Mouse (Mus musculus) liver, postnatal 0 days (tissue): Measurements from ENCODE around the gene Zbtb41. TPM values are rescaled to one million over a fixed set of nuclear protein-coding genes. Genes with fewer than 3 reads are reported as not detected.

Experiments used
- ATAC-seq: fragments of 200-750 bp; cut with Nextera tagmentation; 2 replicates; pipeline ENCODE4 v1.8.0; 2017; ENCODE audit warnings: mild to moderate bottlenecking, moderate library complexity
- DNase-seq: peaks from one replicate; pipeline ENCODE4 v3.0.0-alpha.2; 2016
- H3K27ac ChIP-seq: fragments of 300-500 bp; sonication (generic); 2 replicates; pipeline ENCODE4 v1.5.1; 2014; ENCODE audit warnings: antibody characterized with exemption, moderate library complexity, mild to moderate bottlenecking, low read depth
- H3K27me3 ChIP-seq: fragments of 300-500 bp; sonication (generic); 2 replicates; pipeline ENCODE4 v1.6.1; 2014; ENCODE audit warnings: low read length, control low read depth, mixed read lengths; ENCODE audit not compliant: insufficient read depth
- H3K36me3 ChIP-seq: fragments of 300-500 bp; sonication (generic); replicated peaks from 2 replicates; pipeline ENCODE4 v1.6.1; 2014; ENCODE audit warnings: mild to moderate bottlenecking, control low read depth, low read length, moderate library complexity, mixed read lengths; ENCODE audit not compliant: insufficient read depth
- H3K4me1 ChIP-seq: fragments of 300-500 bp; sonication (generic); 2 replicates; pipeline ENCODE4 v1.6.1; 2014; ENCODE audit warnings: antibody characterized with exemption, mild to moderate bottlenecking, control low read depth; ENCODE audit not compliant: insufficient read depth
- H3K4me2 ChIP-seq: fragments of 300-500 bp; sonication (generic); 2 replicates; pipeline ENCODE4 v1.6.1; 2014; ENCODE audit warnings: low read depth, mild to moderate bottlenecking, low read length, moderate library complexity, mixed read lengths
- H3K4me3 ChIP-seq: fragments of 300-500 bp; sonication (generic); 2 replicates; pipeline ENCODE4 v1.5.1; 2014; ENCODE audit warnings: low read depth, low read length
- H3K9ac ChIP-seq: fragments of 300-500 bp; sonication (generic); replicated peaks from 2 replicates; pipeline ENCODE4 v1.6.1; 2014; ENCODE audit warnings: mild to moderate bottlenecking, moderate library complexity
- H3K9me3 ChIP-seq: fragments of 300-500 bp; sonication (generic); 2 replicates; pipeline ENCODE4 v1.6.1; 2016; ENCODE audit warnings: mild to moderate bottlenecking, control low read depth, low read length, mixed read lengths
- CTCF ChIP-seq: sonication (generic); IDR thresholded peaks from 2 replicates; pipeline ENCODE4 v1.5.1; 2016; ENCODE audit warnings: antibody characterized with exemption, low read depth
- EP300 ChIP-seq: IDR thresholded peaks from 2 replicates; pipeline ENCODE4 v1.6.1; 2016; ENCODE audit warnings: antibody characterized with exemption, low read depth, mild to moderate bottlenecking
- WGBS: fragments of 180-500 bp; shearing (Covaris S2); extraction: QIAGEN DNeasy Blood & Tissue Kit; methylation state at CpG from one replicate; pipeline ENCODE4 v1.1.7; 2014; ENCODE audit not compliant: insufficient replicate concordance; 5-methylcytosine and 5-hydroxymethylcytosine counted together
- polyA plus RNA-seq: library from polyadenylated mRNA; unstranded; fragments of >200 nt; fragmentation: Nextera tagmentation; extraction: Ambion mirVana; gene quantifications from 2 replicates; pipeline ENCODE4 v1.2.1, GENCODE M21; 2015

The Zbtb41 gene
- polyA plus RNA-seq, result 1.5 and 1.6 TPM in 2 replicates

GRCm38 (mm10) chr1:139421875-139422791, at the start of gene Zbtb41:
Zbtb41 (plus strand) TSS chr1:139422288.
- H3K27ac ChIP-seq, result peak within 1 kb of the TSS; percentile 89
- peaks cover 33% of the 10 kb centered on the region for H3K4me1 ChIP-seq
- H3K9me3 ChIP-seq, result no peaks in the 10 kb centered on the region
- peak within 1 kb of the TSS; percentile 94 for H3K4me2 ChIP-seq
- ATAC-seq (peak; percentile 96), DNase-seq (peak; percentile 90)
- peak within 1 kb of the TSS; percentile 96 for H3K9ac ChIP-seq
- peaks cover 2% of the 10 kb centered on the region; the same call in 1 of the 2 replicates for H3K36me3 ChIP-seq
- under 1% methylated on average over 63 of the region's 88 CpGs for WGBS
- no peaks in the 10 kb centered on the region for H3K27me3 ChIP-seq
- no peak for TF ChIP-seq EP300
- TF ChIP-seq CTCF, result peak; percentile 80
- peak within 1 kb of the TSS; percentile 90 for H3K4me3 ChIP-seq

GRCm38 (mm10) chr1:139375900-139376299, 46.2 kb upstream of the Zbtb41 start:
- 55% methylated on average over 6 of the region's 6 CpGs for WGBS
- Histone ChIP-seq H3K27ac (no peak overlapping the region), H3K27me3 (no peaks in the 10 kb centered on the region), H3K4me1 (no peaks in the 10 kb centered on the region), H3K9ac (no peak overlapping the region), H3K4me2 (no peak overlapping the region), H3K9me3 (no peaks in the 10 kb centered on the region), H3K36me3 (no peaks in the 10 kb centered on the region), H3K4me3 (no peak overlapping the region)
- no peak for ATAC-seq
- TF ChIP-seq CTCF (no peak), EP300 (no peak)
- DNase-seq, result no peak

- 13% methylated on average over 5 of the region's 5 CpGs for WGBS
- TF ChIP-seq CTCF, result no peak
- Histone ChIP-seq H3K36me3 (no peaks in the 10 kb centered on the region), H3K9me3 (no peaks in the 10 kb centered on the region), H3K4me2 (no peak within 1 kb of the TSS), H3K9ac (no peak within 1 kb of the TSS), H3K4me3 (no peak within 1 kb of the TSS), H3K4me1 (no peaks in the 10 kb centered on the region), H3K27ac (no peak within 1 kb of the TSS), H3K27me3 (no peaks in the 10 kb centered on the region)
- DNase-seq, result no peak
- ATAC-seq, result no peak
These were observed 45.3 kb upstream of the Zbtb41 start, which contains the start of gene Crb1 for GRCm38 (mm10) chr1:139376638-139377286. Crb1 (minus strand) TSS chr1:139377100.

GRCm38 (mm10) chr1:139378861-139379620, 43.0 kb upstream of the Zbtb41 start:
- no peaks in the 10 kb centered on the region for H3K36me3 ChIP-seq
- H3K27ac ChIP-seq, result no peak overlapping the region
- H3K27me3 ChIP-seq, result no peaks in the 10 kb centered on the region
- no peak overlapping the region for H3K4me2 ChIP-seq
- H3K4me3 ChIP-seq, result no peak overlapping the region
- DNase-seq, result no peak
- H3K4me1 ChIP-seq, result no peaks in the 10 kb centered on the region
- WGBS, result 31% methylated on average over 11 of the region's 11 CpGs
- H3K9me3 ChIP-seq, result no peaks in the 10 kb centered on the region
- TF ChIP-seq EP300, result no peak
- 0 out of 2 replicates have a peak, but pooled peaks have one; percentile 4 for TF ChIP-seq CTCF
- no peak; the same call in 1 of the 2 replicates for ATAC-seq
- no peak overlapping the region for H3K9ac ChIP-seq

- Histone ChIP-seq H3K27me3 (no peaks in the 10 kb centered on the region), H3K4me3 (no peak overlapping the region), H3K9me3 (no peaks in the 10 kb centered on the region), H3K9ac (no peak overlapping the region), H3K36me3 (no peaks in the 10 kb centered on the region), H3K4me2 (no peak overlapping the region), H3K27ac (no peak overlapping the region), H3K4me1 (no peaks in the 10 kb centered on the region)
- TF ChIP-seq CTCF, result no peak
- TF ChIP-seq EP300, result no peak
- DNase-seq (no peak), ATAC-seq (no peak)
- 34% methylated on average over 4 of the region's 4 CpGs for WGBS
These were observed 42.5 kb upstream of the Zbtb41 start for GRCm38 (mm10) chr1:139379621-139379984.

- no peak overlapping the region for H3K9ac ChIP-seq
- no peak overlapping the region for H3K4me3 ChIP-seq
- H3K36me3 ChIP-seq, result no peaks in the 10 kb centered on the region
- H3K9me3 ChIP-seq, result no peaks in the 10 kb centered on the region
- no peak for DNase-seq
- ATAC-seq, result no peak
- no peaks in the 10 kb centered on the region for H3K4me1 ChIP-seq
- H3K27ac ChIP-seq, result no peak overlapping the region
- H3K27me3 ChIP-seq, result no peaks in the 10 kb centered on the region
- no peak overlapping the region for H3K4me2 ChIP-seq
- TF ChIP-seq CTCF (no peak), EP300 (no peak)
- WGBS, result 45% methylated on average over 2 of the region's 2 CpGs
These were observed 30.3 kb upstream of the Zbtb41 start for GRCm38 (mm10) chr1:139391747-139392146.
